Mouse (Mus musculus) fat pad, adult 2 months (tissue): ENCODE measurements at regions not wholly inside any gene's neighbourhood (a gene's known extent, or its start where the extent isn't known, plus 50 kb on each side); places are given as distances from the start of the nearest gene placed in this dataset.

Source experiments
- DNase-seq: peaks from one replicate; pipeline ENCODE4 v3.0.0-alpha.2; 2011; ENCODE audit warnings: low read depth, low spot score; ENCODE audit errors: extremely low read depth

DNA sequence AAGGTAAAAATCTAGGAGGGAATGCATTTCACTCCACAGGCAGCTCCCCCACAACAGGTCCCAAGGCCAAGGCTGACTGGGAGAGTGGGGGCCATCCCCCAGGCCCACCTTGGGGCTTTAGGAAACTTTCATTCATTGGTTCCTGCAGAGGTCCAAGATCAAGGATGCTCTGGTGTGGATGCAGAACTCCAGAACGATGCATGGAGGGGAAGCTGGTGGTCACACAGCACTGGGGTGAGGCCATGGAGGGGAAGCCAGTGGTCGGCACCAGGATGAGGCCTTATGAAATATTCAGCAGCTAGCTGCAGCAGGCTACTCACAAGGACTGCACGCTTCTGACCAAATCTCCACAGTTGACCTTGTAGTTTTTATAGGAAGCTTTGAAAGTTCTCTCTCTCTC lies 279.7 kb downstream of the Cdh26 start:
- DNase-seq, result no peak

DNA sequence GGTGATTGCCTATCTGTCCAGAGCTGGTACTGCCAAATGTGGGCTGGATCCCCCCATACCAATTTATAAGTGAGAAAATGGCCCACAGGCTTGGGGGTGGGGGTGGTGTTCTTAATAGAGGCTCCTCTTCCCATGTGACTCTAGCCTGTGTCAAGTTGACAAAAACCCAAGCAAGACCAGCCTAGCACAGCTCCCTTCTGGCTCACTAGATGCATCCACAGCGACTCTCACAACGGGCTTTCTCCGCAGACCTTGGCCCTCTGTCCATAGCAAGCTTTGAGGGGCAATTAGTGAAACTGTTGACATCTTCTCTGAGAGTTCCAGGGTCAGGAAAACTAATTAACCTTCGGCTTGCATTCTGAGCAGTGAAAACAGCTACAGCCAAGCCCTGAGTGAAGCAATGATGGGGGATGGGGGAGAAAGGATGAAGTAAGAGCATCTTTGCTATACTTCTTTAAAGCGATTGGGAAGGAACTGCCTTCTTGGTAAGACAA lies 281.3 kb downstream of the Cdh26 start:
- no peak for DNase-seq

DNA sequence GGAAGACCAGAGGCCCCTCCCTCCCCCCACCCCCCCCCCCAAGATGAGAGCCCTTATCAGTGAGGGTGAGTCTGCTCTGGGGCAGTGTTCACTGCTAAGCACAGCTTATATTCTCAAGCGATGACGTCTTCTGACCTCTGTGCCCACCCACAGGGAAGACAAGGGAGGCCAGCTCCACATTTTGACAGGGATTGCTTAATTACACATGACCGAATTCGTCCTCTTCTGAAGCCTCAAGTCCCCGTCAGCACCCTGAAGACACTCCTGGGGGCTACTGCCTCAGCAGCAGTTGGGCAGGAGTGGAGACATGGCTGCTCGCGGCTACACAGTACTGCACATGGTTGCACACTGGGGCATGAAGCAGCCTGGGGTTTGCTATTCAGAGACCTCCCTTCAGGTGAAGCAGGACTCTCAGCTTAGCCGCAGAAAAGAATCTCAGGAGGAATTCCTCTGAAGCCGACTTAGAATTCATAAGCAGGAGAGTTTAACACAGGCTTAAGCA lies 282.1 kb downstream of the Cdh26 start:
- DNase-seq, result no peak

DNA sequence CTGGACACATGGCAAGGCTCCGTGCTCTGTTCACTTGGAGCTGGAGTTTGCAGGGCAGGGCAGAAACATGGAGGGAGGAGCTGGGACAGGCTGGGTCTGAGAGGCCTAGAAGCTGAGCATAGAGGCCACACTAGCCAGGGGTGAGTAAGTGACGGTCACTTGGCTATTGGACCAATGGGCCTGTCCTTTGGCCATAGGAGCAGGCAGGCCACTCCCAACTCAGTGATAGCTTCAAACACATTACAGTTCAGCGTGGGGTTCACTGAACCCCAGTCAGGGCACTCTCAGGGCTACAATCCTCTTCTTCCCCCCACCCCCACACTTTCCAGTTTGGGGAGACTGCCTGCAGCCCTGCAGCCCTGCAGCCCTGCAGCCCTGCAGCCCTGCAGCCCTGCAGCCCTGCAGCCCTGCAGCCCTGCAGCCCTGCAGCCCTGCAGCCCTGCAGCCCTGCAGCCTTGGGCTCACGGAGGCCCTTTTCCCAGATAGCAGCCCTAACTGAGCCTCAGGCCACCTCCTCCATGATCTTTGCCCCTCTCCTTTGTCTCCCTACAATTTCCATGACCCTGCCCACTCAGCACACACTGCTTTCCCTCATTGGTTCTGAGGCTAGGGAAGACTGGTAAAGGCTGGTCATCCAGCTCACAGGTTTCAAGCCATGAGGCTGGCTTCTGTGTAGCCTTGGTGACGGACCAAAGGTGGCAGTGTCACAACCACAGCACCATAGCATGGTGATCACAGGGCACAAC lies 285.3 kb downstream of the Cdh26 start:
- DNase-seq, result no peak

DNA sequence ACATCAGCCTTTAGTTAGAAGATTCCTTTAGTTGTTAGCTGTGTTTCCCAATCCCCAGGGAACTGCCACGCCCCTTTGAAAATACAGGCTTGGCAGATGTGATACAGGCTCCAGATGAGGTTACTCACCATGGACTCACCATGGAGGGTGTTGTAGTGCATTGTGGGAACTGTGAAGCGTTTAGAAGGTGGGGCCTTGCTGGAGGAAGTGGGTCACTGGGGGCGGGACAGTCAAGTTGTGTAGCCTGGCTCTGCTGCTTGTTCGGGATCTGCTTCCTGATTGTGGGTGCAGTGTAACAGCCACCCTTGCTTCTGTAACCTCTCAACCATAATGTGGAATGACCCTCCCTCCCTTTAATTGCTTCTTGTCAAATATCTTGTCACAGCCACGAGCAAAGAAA lies 287.7 kb downstream of the Cdh26 start:
- no peak for DNase-seq

DNA sequence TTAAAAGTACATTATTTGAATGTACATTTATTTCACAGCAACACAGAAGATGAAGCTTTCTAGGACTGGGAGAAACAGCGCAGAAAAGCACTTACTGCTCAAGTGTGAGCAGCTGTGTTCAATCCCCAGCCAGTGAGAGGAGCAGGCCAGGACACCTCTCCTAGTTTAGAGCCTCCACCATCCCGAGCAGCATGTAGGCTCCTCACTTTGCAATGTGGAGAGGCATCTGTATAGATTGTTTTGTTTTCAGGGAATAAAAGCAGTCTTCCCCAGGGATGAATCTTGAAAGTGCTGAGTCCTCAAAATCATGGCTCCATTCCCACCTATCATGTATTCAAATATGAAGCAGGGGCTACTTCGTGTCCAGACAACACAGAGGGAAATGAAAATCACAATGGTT lies 293.1 kb downstream of the Cdh26 start:
- no peak for DNase-seq

DNA sequence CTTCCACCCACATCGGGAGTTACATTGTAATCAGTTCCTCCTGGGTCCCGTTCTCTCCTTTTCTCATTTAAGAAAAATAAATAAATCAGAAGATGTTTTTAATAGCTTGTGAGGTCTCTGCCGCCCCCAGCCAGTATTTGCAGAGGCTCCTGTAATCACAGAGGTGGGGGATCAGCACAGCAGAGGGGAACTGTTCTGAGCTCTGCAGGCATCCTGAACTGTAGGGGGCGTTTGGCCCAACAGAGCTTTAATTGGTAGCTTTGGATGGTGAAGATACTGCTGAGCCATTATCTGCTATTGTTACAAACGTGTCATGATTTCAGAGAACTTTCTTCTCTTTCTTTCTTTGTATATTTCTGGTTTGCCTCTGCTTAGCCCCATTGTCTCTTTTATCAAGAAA lies 293.9 kb downstream of the Cdh26 start:
- DNase-seq, result no peak

DNA sequence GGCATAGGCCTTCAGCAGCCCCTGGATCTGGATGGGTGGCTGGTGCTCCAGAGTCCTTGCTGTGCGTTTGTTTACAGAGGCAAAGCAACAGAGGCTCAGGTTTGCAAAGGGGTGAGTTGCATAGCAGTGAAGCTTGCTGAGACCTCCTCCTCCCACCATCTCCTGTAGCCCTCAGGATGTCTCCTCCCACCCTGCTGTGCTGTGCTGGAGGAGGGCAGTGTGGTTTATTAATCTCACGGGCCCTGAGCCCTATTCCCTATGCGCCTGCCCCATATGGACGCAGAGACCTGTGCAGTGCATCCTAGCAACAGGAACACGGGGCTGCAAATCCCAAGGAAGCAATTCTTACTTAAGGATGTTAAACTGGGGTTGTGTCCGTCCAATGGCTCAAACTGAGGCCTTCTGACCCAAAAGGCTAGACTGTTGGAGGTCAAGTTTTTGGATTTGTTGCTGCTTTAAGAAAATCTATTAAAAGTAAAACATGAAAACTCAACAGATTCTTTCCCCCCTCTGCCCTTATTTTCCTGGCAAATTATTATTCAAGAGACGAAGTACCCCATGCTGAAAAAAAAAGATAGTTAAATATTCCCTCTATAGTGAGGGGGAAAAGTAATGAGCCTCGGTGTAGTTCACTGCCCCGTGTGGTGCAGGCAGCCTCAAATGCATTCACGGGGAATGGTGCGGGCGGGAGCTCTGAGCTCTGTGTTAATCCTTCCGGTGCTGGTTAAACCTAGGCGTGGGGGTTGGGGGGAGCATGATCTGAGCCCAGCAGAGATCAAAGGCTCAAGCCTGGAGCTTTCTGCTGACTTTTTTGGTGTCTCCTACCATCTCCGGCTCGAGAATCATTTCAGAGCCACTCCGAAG lies 297.8 kb downstream of the Cdh26 start:
- no peak for DNase-seq

DNA sequence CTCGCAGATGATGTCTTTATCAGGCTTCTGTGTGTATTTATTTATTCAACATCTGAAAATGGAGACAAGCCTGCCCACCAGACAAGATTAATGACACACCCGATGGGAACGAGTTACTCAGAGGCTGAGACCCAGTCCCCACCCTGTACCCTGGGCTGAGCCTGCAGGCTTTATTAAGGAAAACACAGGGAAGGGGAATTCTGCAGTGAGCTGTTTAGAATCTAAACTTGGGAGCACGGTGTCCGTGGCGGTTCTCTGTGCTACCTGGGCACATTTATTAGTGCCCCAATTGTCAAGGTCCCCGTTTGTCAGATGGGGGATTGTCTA lies 298.4 kb downstream of the Cdh26 start:
- DNase-seq, result no peak

DNA sequence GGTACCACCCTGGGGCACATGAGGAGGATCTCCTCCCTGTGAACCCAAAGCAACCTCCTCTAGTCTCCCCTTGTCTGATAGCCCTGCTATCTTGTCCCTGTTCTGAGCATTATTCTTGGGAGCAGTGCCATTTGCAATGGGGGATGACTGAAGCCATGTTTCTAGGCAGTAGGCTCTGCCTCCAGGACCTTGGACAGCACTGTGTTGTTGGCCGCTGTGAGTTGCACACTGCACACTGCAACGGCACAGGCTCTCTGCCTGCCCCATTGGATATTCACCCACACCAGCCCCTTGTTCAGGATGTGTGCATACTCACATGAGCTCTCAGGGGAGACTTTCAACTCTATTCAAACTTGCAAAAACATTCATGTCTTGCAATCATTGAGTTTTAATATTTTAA lies 304.8 kb downstream of the Cdh26 start:
- DNase-seq, result no peak

DNA sequence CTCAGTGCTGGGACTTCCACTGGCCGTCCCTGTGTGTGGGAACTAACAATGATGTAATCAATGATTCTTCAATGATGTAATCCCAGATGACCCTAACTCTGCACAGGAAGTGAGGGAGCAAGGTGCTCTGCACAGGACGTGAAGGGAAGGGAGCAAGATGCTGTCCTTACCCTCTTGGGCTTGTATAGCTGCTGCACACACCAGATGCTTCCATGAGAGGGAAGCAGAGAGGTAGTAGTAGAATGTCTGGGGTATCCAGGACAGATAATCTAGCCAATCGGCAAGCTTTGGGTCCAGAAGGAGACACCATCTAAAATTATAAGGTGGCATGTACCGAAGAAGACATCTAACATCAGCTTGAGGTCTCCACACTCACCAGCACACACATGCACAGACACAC lies 314.3 kb downstream of the Cdh26 start:
- no peak for DNase-seq

DNA sequence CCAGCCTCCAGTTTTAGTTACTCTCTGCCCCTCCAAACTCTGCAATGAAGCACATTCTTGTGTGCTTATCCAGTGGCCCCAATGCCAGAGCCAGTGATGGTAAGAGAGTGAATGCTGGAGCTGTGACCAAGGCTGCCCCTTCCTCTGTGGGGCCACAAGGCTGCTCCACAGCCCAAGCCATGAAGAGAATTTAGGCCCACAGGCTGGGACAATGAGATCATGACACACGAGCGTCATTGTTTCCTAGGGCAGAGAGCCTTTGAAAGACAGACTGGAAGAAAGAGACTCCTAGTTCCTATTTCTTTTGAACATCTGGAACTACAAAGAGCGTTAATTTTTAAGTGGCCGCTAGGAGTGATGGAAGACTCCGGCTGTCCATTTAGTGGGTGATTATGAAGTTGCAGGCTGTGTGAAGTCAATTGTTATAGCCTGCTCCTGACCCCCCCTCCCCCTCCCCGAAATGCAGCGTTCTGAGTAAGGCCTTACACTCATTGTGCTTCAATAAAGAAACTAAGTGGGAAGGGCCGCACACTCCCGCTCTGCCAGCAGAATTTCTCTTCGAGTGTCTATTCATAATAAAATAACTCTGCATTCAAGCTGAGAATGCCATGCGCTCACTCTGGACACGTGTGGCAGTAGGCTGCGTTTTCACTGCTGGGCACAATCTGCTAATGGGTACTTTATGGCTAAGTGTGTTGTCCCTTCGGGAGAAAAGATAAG lies 315.1 kb downstream of the Cdh26 start:
- no peak for DNase-seq

DNA sequence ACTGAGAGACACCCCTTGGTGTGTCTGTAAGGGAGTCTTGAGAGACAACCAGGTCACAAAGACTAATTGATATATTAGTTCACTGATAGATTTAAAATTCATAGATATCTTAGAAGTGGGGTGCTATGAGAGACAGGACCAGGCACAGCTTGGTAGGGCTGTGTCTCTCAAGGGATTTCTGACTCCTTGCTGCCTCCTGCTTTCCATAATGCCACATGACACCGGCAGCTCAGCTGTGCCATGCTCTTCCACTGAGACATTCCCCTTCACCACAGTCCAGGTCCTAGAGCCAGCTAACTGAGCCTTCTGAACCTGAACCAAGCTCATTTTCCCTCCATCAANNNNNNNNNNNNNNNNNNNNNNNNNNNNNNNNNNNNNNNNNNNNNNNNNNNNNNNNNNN lies 320.9 kb downstream of the Cdh26 start:
- DNase-seq, result no peak

DNA sequence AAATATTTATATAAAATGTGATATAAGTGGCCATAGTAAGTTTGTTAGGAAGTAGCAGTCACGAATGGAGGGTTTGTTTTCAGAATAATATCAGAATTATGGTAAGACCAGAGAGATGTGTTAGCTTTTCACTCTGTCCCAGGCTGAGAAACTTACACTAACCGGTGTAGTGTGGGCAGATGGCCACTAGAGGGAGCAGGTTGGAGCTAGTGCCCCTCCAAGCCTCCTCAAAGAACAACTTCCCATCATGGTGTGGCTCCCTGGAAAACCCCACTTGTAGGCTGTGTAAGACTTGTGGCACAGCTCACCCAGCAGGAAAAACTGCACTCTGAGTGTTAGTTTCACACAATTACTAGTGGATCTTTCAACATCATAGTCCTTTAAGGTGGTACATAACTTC lies 328.0 kb downstream of the Cdh26 start:
- no peak for DNase-seq

DNA sequence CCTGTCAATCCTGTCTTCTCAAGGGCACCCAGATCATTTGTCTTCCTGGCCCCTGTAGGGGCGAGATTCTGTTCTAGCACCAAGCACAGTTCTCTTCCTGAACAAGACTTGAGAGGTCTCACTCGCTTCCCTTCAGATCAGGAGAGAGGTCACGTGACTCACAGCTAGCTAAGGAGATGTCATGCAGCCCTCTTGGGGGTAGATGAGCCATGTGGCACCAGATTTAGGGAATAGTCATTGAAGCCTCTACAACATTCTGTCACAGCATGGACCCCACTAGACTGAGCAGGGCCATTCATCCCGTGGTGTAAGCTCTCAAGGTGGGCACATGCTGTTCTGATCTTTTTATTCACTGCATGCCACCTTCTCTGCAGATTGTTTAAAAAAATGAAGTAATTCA lies 338.2 kb downstream of the Cdh26 start:
- no peak for DNase-seq

DNA sequence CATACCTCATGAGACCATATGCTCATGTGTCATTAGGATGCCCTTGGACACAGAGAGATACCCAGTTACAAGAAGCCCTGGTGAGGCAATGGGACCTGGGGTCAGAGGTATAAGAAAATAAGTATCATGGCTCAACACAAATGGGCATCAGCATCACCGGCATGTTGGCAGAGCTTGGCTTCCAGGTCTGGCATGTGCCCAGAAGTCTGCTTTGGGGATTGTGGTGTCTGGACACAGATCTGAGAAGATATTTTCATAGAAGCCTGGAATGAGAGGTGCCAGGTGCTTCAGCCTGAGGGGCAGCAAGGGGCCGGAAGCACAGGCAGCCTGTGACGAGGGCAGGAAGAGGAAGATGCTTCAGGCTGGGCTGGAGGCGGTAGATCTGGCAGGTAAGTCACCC lies 338.7 kb downstream of the Cdh26 start:
- no peak for DNase-seq

DNA sequence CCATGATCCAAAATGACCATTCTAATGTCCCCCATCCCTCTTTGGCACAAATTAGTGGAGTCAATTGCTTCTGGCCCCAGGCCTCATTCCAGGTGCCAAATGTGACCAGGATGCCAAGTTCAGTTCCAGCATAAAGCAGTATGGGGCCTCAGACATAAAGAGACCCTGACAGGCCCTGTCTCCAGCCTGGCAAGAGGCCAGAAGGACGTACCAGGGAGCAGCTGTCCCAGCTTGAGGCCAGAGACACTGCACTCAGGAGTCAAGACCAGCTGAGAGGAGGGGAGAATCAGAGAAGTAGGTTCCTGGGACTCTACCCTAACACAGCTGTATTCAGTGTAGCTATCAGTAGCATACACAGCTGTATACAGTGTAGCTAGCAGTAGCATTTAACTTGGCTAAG lies 341.1 kb downstream of the Cdh26 start:
- no peak for DNase-seq

DNA sequence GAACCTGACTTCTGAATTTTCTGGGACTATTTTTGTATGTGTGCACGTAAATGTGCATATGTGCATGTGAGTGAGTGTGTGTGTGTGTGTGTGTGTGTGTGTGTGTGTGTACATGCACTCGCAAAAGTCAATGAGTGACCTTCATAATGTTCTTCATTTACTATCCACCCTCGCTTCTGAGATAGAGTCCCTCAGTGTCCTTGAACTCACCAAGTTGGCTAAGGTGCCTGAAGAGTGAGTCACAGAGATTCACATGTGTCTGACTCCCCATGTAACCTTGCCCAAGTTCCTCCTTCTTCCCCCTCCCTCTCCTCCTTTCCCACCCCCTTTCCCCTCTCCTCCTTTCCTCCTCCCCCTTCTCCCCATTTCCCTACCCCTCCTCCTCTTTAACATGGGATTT lies 341.6 kb downstream of the Cdh26 start:
- DNase-seq, result no peak

DNA sequence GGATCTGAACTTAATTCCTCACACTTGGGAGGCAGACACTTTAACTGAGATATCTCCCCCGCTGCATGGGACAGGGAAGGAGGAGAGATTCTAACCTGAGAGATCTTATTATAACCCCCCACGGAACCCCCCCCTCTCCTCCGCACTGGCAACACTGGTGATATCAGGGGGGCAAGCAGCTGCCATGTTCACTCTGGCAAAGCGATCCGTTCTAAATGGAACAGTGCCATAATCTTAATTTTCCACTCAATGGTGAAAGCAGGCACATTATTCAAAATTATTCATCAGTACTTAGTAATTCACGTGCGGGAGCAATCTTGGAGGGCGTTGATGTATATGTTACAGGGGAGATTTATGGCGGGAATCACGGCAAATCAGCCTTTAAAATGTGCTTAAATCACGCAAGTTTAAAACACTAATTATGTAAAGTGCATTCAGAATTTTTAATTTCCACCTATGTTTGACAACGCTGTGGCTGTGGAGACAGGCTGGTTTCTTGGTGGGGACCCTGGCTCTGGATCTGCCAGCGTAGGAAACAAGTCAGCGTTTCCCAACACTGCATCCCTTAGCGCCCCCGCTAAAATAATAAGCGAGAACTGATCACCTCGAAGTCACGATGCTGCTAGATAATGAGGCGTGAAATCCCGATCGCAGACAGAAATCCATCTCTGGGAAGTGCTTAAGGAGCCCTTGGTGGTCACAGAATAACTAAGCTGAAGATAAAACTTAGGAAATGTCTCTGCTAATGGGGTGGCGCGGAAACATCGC lies 354.7 kb downstream of the Cdh26 start:
- DNase-seq, result no peak

DNA sequence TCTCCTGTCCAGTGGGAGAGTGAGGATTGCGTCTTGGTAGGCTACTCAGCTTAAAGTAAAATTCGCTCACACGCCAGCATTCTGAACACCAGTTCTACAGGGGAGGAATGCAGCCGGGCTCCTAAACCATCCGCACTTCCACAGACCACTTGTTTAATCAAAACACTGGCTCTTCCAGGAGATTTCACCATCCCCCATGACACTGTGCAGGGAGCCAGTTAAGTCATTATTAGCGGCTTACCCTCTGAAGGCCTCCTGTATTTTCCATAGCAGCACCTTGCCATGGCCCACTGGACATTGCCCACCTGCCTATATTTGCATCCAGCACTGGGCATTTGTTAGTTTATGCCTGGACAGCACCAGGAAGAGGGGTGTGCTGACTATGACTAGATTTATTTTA lies 355.5 kb downstream of the Cdh26 start:
- no peak for DNase-seq

DNA sequence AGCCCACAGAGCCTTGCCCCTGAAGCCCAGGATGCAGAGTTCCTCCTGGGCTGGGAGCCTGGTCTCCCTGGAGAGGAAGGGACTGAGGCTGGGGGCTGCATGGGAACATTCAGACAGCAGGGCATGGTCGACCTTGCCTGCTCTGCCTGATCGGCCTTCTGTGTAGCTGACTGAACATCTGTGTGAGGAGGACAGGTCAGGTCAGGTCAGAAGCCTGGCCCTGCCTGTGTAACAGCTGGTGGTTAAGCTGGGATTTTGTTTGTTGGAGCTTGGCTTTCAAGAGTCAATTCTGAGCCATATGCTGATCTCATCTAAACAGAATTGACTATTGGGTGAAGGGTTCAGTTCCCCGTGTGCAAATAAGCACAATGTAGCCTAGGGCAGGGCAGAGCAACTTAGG lies 365.5 kb downstream of the Cdh26 start:
- no peak for DNase-seq
